20 mouse cellular contexts compared by ENCODE assay signal in genomic region chr5:122978970-122979369, GRCm38 (mm10). TPM values are rescaled to one million over a fixed set of nuclear protein-coding genes. Genes with fewer than 3 reads are reported as not detected.
A peak's percentile ranks its signal among the peaks of the same experiment; 100 is the strongest.
DNase-seq lines count a peak whose midpoint lies in the region; ATAC-seq and TF ChIP-seq lines count a peak whose summit lies in the region.
"Had no signal": no experiment of that assay in that cellular context is flagged by ENCODE, and none has a peak within 500 bp of the region (broad histone marks: within the 10 kb centered on the region; RNA-seq: fewer than 3 reads in every experiment).

No protein-coding gene starts in this region.

- no peaks in the 10 kb centered on the region for H3K27me3 ChIP-seq in heart, embryonic 15.5 days
- no peaks in the 10 kb centered on the region for H3K27me3 ChIP-seq in heart, adult 2 months (ENCODE audit: control insufficient read depth, insufficient read depth, low read length)
- H3K27me3 ChIP-seq in midbrain, embryonic 11.5 days (ENCODE audit: control insufficient read depth, insufficient read depth, low read length) = no peaks in the 10 kb centered on the region
- no peaks in the 10 kb centered on the region for H3K27me3 ChIP-seq in midbrain, postnatal 0 days (ENCODE audit: insufficient read depth, low read length)
- H3K27me3 ChIP-seq: forebrain, embryonic 13.5 days; hindbrain, embryonic 12.5 days had no signal

- no peak overlapping the region for H3K4me3 ChIP-seq in heart, embryonic 15.5 days
- no peak overlapping the region for H3K4me3 ChIP-seq in heart, adult 2 months
- H3K4me3 ChIP-seq in midbrain, embryonic 11.5 days (ENCODE audit: low read depth, low read length) = no peak overlapping the region
- H3K4me3 ChIP-seq in midbrain, postnatal 0 days (ENCODE audit: low read depth, low read length) = no peak overlapping the region
- H3K4me3 ChIP-seq: embryonic facial prominence, embryonic 10.5 days; forebrain, embryonic 13.5 days; hindbrain, embryonic 12.5 days had no signal

- H3K4me2 ChIP-seq in heart, embryonic 15.5 days = 0 out of 2 replicates have a peak overlapping the region, but pooled peaks have one; percentile 6
- H3K4me2 ChIP-seq in midbrain, embryonic 11.5 days = no peak overlapping the region
- H3K4me2 ChIP-seq in midbrain, postnatal 0 days (ENCODE audit: low read depth, low read length, poor library complexity, severe bottlenecking) = no peak overlapping the region
- H3K4me2 ChIP-seq: forebrain, embryonic 13.5 days; hindbrain, embryonic 12.5 days had no signal

- TF ChIP-seq CTCF in heart, adult 2 months (IDR thresholded peaks at IDR 0.05) = no peak
- TF ChIP-seq CTCF in midbrain, postnatal 0 days (IDR thresholded peaks at IDR 0.05) = no peak

- 0 out of 2 replicates have a peak overlapping the region, but pooled peaks have one; percentile 10 for H3K27ac ChIP-seq in heart, embryonic 15.5 days
- H3K27ac ChIP-seq in heart, adult 2 months = no peak overlapping the region
- no peak overlapping the region for H3K27ac ChIP-seq in midbrain, embryonic 11.5 days (ENCODE audit: low read depth, low read length)
- H3K27ac ChIP-seq in midbrain, postnatal 0 days (ENCODE audit: low read depth, low read length) = no peak overlapping the region
- H3K27ac ChIP-seq: embryonic facial prominence, embryonic 10.5 days; forebrain, embryonic 13.5 days; hindbrain, embryonic 12.5 days had no signal

- no peaks in the 10 kb centered on the region for H3K36me3 ChIP-seq in heart, embryonic 15.5 days
- no peaks in the 10 kb centered on the region for H3K36me3 ChIP-seq in heart, adult 2 months (ENCODE audit: control insufficient read depth, insufficient read depth, low read length)
- 0 out of 2 replicates have a peak, but pooled peaks cover 2% of the 10 kb centered on the region for H3K36me3 ChIP-seq in midbrain, embryonic 11.5 days (ENCODE audit: control insufficient read depth, insufficient read depth, low read length)
- no peaks in the 10 kb centered on the region for H3K36me3 ChIP-seq in midbrain, postnatal 0 days (ENCODE audit: insufficient read depth, low read length)

- H3K9ac ChIP-seq in heart, embryonic 15.5 days = no peak overlapping the region
- no peak overlapping the region for H3K9ac ChIP-seq in heart, adult 2 months (ENCODE audit: low read depth, low read length)
- H3K9ac ChIP-seq in midbrain, embryonic 11.5 days (ENCODE audit: low read length) = no peak overlapping the region
- no peak overlapping the region for H3K9ac ChIP-seq in midbrain, postnatal 0 days (replicated peaks; ENCODE audit: low read length, poor library complexity, severe bottlenecking)
- H3K9ac ChIP-seq: forebrain, embryonic 13.5 days; forebrain, postnatal 0 days; hindbrain, embryonic 12.5 days had no signal

- no peaks in the 10 kb centered on the region for H3K79me2 ChIP-seq in heart, adult 2 months (replicated peaks; ENCODE audit: control insufficient read depth, insufficient read depth, low read length)

- no peak for TF ChIP-seq POLR2A in heart, adult 2 months (IDR thresholded peaks at IDR 0.05; ENCODE audit: insufficient read depth, low read depth, low read length)

- no peaks in the 10 kb centered on the region for H3K9me3 ChIP-seq in heart, embryonic 15.5 days (replicated peaks)
- H3K9me3 ChIP-seq in midbrain, embryonic 11.5 days (ENCODE audit: control insufficient read depth, low read length) = no peaks in the 10 kb centered on the region
- no peaks in the 10 kb centered on the region for H3K9me3 ChIP-seq in midbrain, postnatal 0 days (ENCODE audit: low read length)
- H3K9me3 ChIP-seq: embryonic facial prominence, embryonic 10.5 days; forebrain, embryonic 13.5 days; hindbrain, embryonic 12.5 days had no signal

- 40% methylated on average over 8 of the region's 8 CpGs for WGBS in heart, embryonic 15.5 days
- 16% methylated on average over 8 of the region's 8 CpGs for WGBS in heart, adult 2 months
- 91% methylated on average over 8 of the region's 8 CpGs for WGBS in midbrain, embryonic 11.5 days
- WGBS in midbrain, postnatal 0 days = 86% methylated on average over 8 of the region's 8 CpGs

- intact Hi-C loops in heart, adult 2 months (cut with DNase I) = no loop called here

- H3K4me1 ChIP-seq in heart, embryonic 15.5 days (replicated peaks) = peaks cover 9% of the 10 kb centered on the region
- H3K4me1 ChIP-seq in heart, adult 2 months (ENCODE audit: control insufficient read depth, insufficient read depth, low read length) = peaks cover 5% of the 10 kb centered on the region; the same call in 1 of the 2 replicates
- H3K4me1 ChIP-seq in midbrain, embryonic 11.5 days (ENCODE audit: control insufficient read depth, insufficient read depth, low read length) = no peaks in the 10 kb centered on the region
- H3K4me1 ChIP-seq in midbrain, postnatal 0 days (ENCODE audit: insufficient read depth, low read length) = no peaks in the 10 kb centered on the region
- H3K4me1 ChIP-seq: embryonic facial prominence, embryonic 10.5 days; forebrain, embryonic 13.5 days; hindbrain, embryonic 12.5 days had no signal

- ATAC-seq in heart, embryonic 15.5 days (replicated peaks; ENCODE audit: insufficient number of reproducible peaks, insufficient read depth, low FRiP score, low read depth) = no peak
- ATAC-seq in midbrain, embryonic 11.5 days (ENCODE audit: low FRiP score) = no peak
- ATAC-seq in midbrain, postnatal 0 days (ENCODE audit: low FRiP score) = no peak
- peak; percentile 63 for ATAC-seq in granulocyte monocyte progenitor cell, adult 5-6 weeks (replicated peaks; ENCODE audit: poor library complexity, severe bottlenecking)
- ATAC-seq: forebrain, embryonic 13.5 days; forebrain, postnatal 0 days; hindbrain, embryonic 16.5 days; inflammation-experienced regulatory T-cells, adult 6 months; intestine, postnatal 0 days had no signal

- DNase-seq in heart, adult 2 months = no peak
- peak; percentile 17 for DNase-seq in midbrain, embryonic 11.5 days (ENCODE audit: low spot score, missing footprints)
- DNase-seq in midbrain, postnatal 0 days (ENCODE audit: low spot score) = no peak
- no peak for DNase-seq in frontal cortex, postnatal 25 days (ENCODE audit: low spot score in 2 of 2)
- DNase-seq: adrenal gland, adult 8-10 months; adrenal gland, postnatal 36 days; cerebellum, adult 11 months; cerebellum, adult 9-10 months; cerebellum, postnatal 36 days; forebrain, postnatal 0 days; gastrocnemius, postnatal 36 days; heart, postnatal 36 days had no signal

- TF ChIP-seq EP300 in heart, adult 2 months (IDR thresholded peaks at IDR 0.05; ENCODE audit: insufficient read depth, low read depth, low read length) = no peak

RNA-seq across cellular contexts. Expression of gene Kdm2b, which starts 10.7 kb away (rescaled TPM):
- 23.9 and 29.0 TPM in 2 replicates for polyA plus RNA-seq in heart, embryonic 15.5 days (2015; fragmentation: Nextera tagmentation; extraction: Ambion mirVana)
- 10 to 100 TPM; 12.5 to 14.6 TPM for total RNA-seq in heart, adult 2 months (2021)
- polyA plus RNA-seq in heart, adult 2 months (2012; rRNA removed) = 8.2 and 14.4 TPM in 2 replicates
- polyA plus RNA-seq in midbrain, embryonic 11.5 days (2014; fragmentation: Nextera tagmentation; extraction: Ambion mirVana) = 62.4 and 62.8 TPM in 2 replicates
- total RNA-seq in midbrain, postnatal 0 days (2014; rRNA removed) = 107 and 110 TPM in 2 replicates
- polyA plus RNA-seq in midbrain, postnatal 0 days (2015; fragmentation: Nextera tagmentation; extraction: Ambion mirVana) = 78.6 and 78.8 TPM in 2 replicates
- 42.8 and 63.5 TPM in 2 replicates for total RNA-seq in granulocyte monocyte progenitor cell, adult 5-6 weeks (2014; fragmentation: Nextera tagmentation)
- total RNA-seq in granulocyte monocyte progenitor cell, adult 5-6 weeks (2017) = 54.8 and 58.7 TPM in 2 replicates

RNA-seq across cellular contexts. Expression of gene Orai1, which starts 35.9 kb away (rescaled TPM):
- 17.3 and 19.0 TPM in 2 replicates for polyA plus RNA-seq in heart, embryonic 15.5 days (2015; fragmentation: Nextera tagmentation; extraction: Ambion mirVana)
- total RNA-seq in heart, adult 2 months (2021) = 10 to 100 TPM; 11.7 to 15.8 TPM
- 39.0 and 42.8 TPM in 2 replicates for polyA plus RNA-seq in heart, adult 2 months (2012; rRNA removed)
- 8.2 and 10.5 TPM in 2 replicates for polyA plus RNA-seq in midbrain, embryonic 11.5 days (2014; fragmentation: Nextera tagmentation; extraction: Ambion mirVana)
- 16.3 and 24.0 TPM in 2 replicates for total RNA-seq in midbrain, postnatal 0 days (2014; rRNA removed)
- 13.5 and 14.8 TPM in 2 replicates for polyA plus RNA-seq in midbrain, postnatal 0 days (2015; fragmentation: Nextera tagmentation; extraction: Ambion mirVana)
- 40.9 and 43.8 TPM in 2 replicates for total RNA-seq in granulocyte monocyte progenitor cell, adult 5-6 weeks (2014; fragmentation: Nextera tagmentation)
- 15.6 and 22.4 TPM in 2 replicates for total RNA-seq in granulocyte monocyte progenitor cell, adult 5-6 weeks (2017)
